Mouse (Mus musculus) heart, embryonic 10.5 days (tissue): ENCODE data around the gene Klrb1c. TPM values are rescaled to one million over a fixed set of nuclear protein-coding genes. Genes with fewer than 3 reads are reported as not detected.

Experiments used
- DNase-seq: peaks from one replicate; pipeline ENCODE4 v3.0.0-alpha.2; 2017; ENCODE audit warnings: low spot score
- H3K27ac ChIP-seq: fragments of 300-500 bp; sonication (generic); 2 replicates; pipeline ENCODE4 v1.5.1; 2016; ENCODE audit warnings: mild to moderate bottlenecking
- H3K27me3 ChIP-seq: fragments of 300-500 bp; sonication (generic); 2 replicates; pipeline ENCODE4 v1.6.1; 2016; ENCODE audit warnings: mild to moderate bottlenecking; ENCODE audit not compliant: poor library complexity, insufficient read depth, severe bottlenecking
- H3K36me3 ChIP-seq: fragments of 300-500 bp; sonication (generic); 2 replicates; pipeline ENCODE4 v1.6.1; 2016; ENCODE audit warnings: mild to moderate bottlenecking, moderate library complexity
- H3K4me1 ChIP-seq: fragments of 300-500 bp; sonication (generic); 2 replicates; pipeline ENCODE4 v1.6.1; 2016; ENCODE audit warnings: mild to moderate bottlenecking
- H3K4me3 ChIP-seq: fragments of 300-500 bp; sonication (generic); 2 replicates; pipeline ENCODE4 v1.5.1; 2016; ENCODE audit warnings: mild to moderate bottlenecking, moderate library complexity
- H3K9me3 ChIP-seq: fragments of 300-500 bp; sonication (generic); 2 replicates; pipeline ENCODE4 v1.6.1; 2016; ENCODE audit warnings: mild to moderate bottlenecking, moderate library complexity
- WGBS: fragments of 180-500 bp; shearing (Covaris S2); methylation state at CpG from one replicate; pipeline ENCODE4 v1.1.7; 2016; 5-methylcytosine and 5-hydroxymethylcytosine counted together
- polyA plus RNA-seq: library from polyadenylated mRNA; unstranded; fragments of >200 nt; fragmentation: Nextera tagmentation; extraction: Ambion mirVana; gene quantifications from 2 replicates; pipeline ENCODE4 v1.2.1, GENCODE M21; 2016

Klrb1c gene
- 0.08 TPM in 1 of 2 replicates, not detected in the other for polyA plus RNA-seq

GRCm38 (mm10) chr6:128789115-128789514 lies at the start of gene Klrb1c:
Gene Klrb1c (minus strand): TSS chr6:128789215.
- no peaks in the 10 kb centered on the region for H3K36me3 ChIP-seq
- no peak for DNase-seq
- no peaks in the 10 kb centered on the region for H3K9me3 ChIP-seq
- 84% methylated on average over 2 of the region's 2 CpGs for WGBS
- no peaks in the 10 kb centered on the region; the same call in 1 of the 2 replicates for H3K4me1 ChIP-seq
- H3K27ac ChIP-seq, result no peak within 1 kb of the TSS
- peaks cover 3% of the 10 kb centered on the region; the same call in 1 of the 2 replicates for H3K27me3 ChIP-seq
- H3K4me3 ChIP-seq, result no peak within 1 kb of the TSS

- WGBS, result 3% methylated on average over 14 of the region's 14 CpGs
- Histone ChIP-seq H3K27me3 (no peaks in the 10 kb centered on the region), H3K36me3 (no peaks in the 10 kb centered on the region), H3K27ac (peak overlapping the region; percentile 89), H3K4me1 (peaks cover 19% of the 10 kb centered on the region), H3K4me3 (peak overlapping the region; percentile 70), H3K9me3 (no peaks in the 10 kb centered on the region)
- DNase-seq, result peak; percentile 78
Measured at GRCm38 (mm10) chr6:128837454-128838341, 48.7 kb upstream of the Klrb1c start.

GRCm38 (mm10) chr6:128836955-128837334 lies 47.9 kb upstream of the Klrb1c start:
- peaks cover 15% of the 10 kb centered on the region for H3K4me1 ChIP-seq
- DNase-seq, result no peak
- no peaks in the 10 kb centered on the region for H3K9me3 ChIP-seq
- WGBS, result 83% methylated on average over 6 of the region's 6 CpGs
- H3K27ac ChIP-seq, result peak overlapping the region; percentile 89; the same call in 1 of the 2 replicates
- H3K27me3 ChIP-seq, result no peaks in the 10 kb centered on the region
- H3K4me3 ChIP-seq, result peak overlapping the region; percentile 70
- H3K36me3 ChIP-seq, result no peaks in the 10 kb centered on the region

- no peak overlapping the region for H3K27ac ChIP-seq
- peaks cover 10% of the 10 kb centered on the region; the same call in 1 of the 2 replicates for H3K4me1 ChIP-seq
- H3K27me3 ChIP-seq, result no peaks in the 10 kb centered on the region
- H3K36me3 ChIP-seq, result no peaks in the 10 kb centered on the region
- H3K4me3 ChIP-seq, result no peak overlapping the region
- H3K9me3 ChIP-seq, result no peaks in the 10 kb centered on the region
- no peak for DNase-seq
- WGBS, result 82% methylated on average over 8 of the region's 8 CpGs
Measured at GRCm38 (mm10) chr6:128836191-128836954, 47.4 kb upstream of the Klrb1c start.

GRCm38 (mm10) chr6:128835571-128835970 lies 46.6 kb upstream of the Klrb1c start:
- Histone ChIP-seq H3K4me3 (no peak overlapping the region), H3K27me3 (no peaks in the 10 kb centered on the region), H3K36me3 (no peaks in the 10 kb centered on the region), H3K27ac (no peak overlapping the region), H3K9me3 (no peaks in the 10 kb centered on the region), H3K4me1 (peaks cover 10% of the 10 kb centered on the region; the same call in 1 of the 2 replicates)
- WGBS, result 76% methylated on average over 4 of the region's 4 CpGs
- no peak for DNase-seq

- no peaks in the 10 kb centered on the region for H3K27me3 ChIP-seq
- no peaks in the 10 kb centered on the region for H3K9me3 ChIP-seq
- H3K4me1 ChIP-seq, result peaks cover 7% of the 10 kb centered on the region; the same call in 1 of the 2 replicates
- H3K36me3 ChIP-seq, result no peaks in the 10 kb centered on the region
- no peak overlapping the region for H3K27ac ChIP-seq
- DNase-seq, result no peak
- no peak overlapping the region for H3K4me3 ChIP-seq
- WGBS, result 80% methylated on average over 10 of the region's 10 CpGs
Measured at GRCm38 (mm10) chr6:128833046-128833445, 44.0 kb upstream of the Klrb1c start.

GRCm38 (mm10) chr6:128829837-128830236 lies 40.8 kb upstream of the Klrb1c start:
- Histone ChIP-seq H3K27ac (no peak overlapping the region), H3K9me3 (no peaks in the 10 kb centered on the region), H3K27me3 (no peaks in the 10 kb centered on the region), H3K4me1 (no peaks in the 10 kb centered on the region), H3K36me3 (no peaks in the 10 kb centered on the region), H3K4me3 (no peak overlapping the region)
- DNase-seq, result no peak
- WGBS, result 56% methylated on average over 4 of the region's 4 CpGs

- H3K4me1 ChIP-seq, result no peaks in the 10 kb centered on the region
- no peak overlapping the region for H3K4me3 ChIP-seq
- no peaks in the 10 kb centered on the region for H3K27me3 ChIP-seq
- H3K9me3 ChIP-seq, result no peaks in the 10 kb centered on the region
- no peak for DNase-seq
- H3K36me3 ChIP-seq, result no peaks in the 10 kb centered on the region
- WGBS, result 78% methylated on average over 3 of the region's 3 CpGs
- no peak overlapping the region for H3K27ac ChIP-seq
Measured at GRCm38 (mm10) chr6:128826781-128827180, 37.8 kb upstream of the Klrb1c start.

- Histone ChIP-seq H3K27me3 (no peaks in the 10 kb centered on the region), H3K4me1 (no peaks in the 10 kb centered on the region), H3K9me3 (no peaks in the 10 kb centered on the region), H3K36me3 (no peaks in the 10 kb centered on the region), H3K27ac (no peak within 1 kb of the TSS), H3K4me3 (no peak within 1 kb of the TSS)
- no peak for DNase-seq
- WGBS, result 81% methylated on average over 6 of the region's 6 CpGs
Measured at GRCm38 (mm10) chr6:128826132-128826531, 37.1 kb upstream of the Klrb1c start, which contains the start of the genes Gm44511 and Klrb1b. Gene Gm44511 (minus strand): TSS chr6:128826315. Gene Klrb1b (minus strand): TSS chr6:128826331.

- Histone ChIP-seq H3K36me3 (no peaks in the 10 kb centered on the region), H3K4me1 (no peaks in the 10 kb centered on the region), H3K27me3 (no peaks in the 10 kb centered on the region), H3K9me3 (no peaks in the 10 kb centered on the region), H3K4me3 (no peak overlapping the region), H3K27ac (no peak overlapping the region)
- DNase-seq, result no peak
- whole genome bisulfite sequencing, result 83% methylated on average over 4 of the region's 4 CpGs
Measured at GRCm38 (mm10) chr6:128818083-128818802, 29.2 kb upstream of the Klrb1c start.

- H3K27me3 ChIP-seq, result no peaks in the 10 kb centered on the region
- WGBS, result 84% methylated on average over 5 of the region's 5 CpGs
- H3K27ac ChIP-seq, result no peak overlapping the region
- peaks cover 3% of the 10 kb centered on the region; the same call in 1 of the 2 replicates for H3K9me3 ChIP-seq
- no peaks in the 10 kb centered on the region for H3K4me1 ChIP-seq
- no peak overlapping the region for H3K4me3 ChIP-seq
- DNase-seq, result no peak
- H3K36me3 ChIP-seq, result no peaks in the 10 kb centered on the region
Measured at GRCm38 (mm10) chr6:128808532-128808931, 19.5 kb upstream of the Klrb1c start.

- Histone ChIP-seq H3K4me3 (no peak overlapping the region), H3K36me3 (no peaks in the 10 kb centered on the region), H3K9me3 (peaks cover 3% of the 10 kb centered on the region; the same call in 1 of the 2 replicates), H3K27me3 (no peaks in the 10 kb centered on the region), H3K27ac (no peak overlapping the region), H3K4me1 (no peaks in the 10 kb centered on the region)
- DNase-seq, result no peak
- 65% methylated on average over 3 of the region's 3 CpGs for WGBS
Measured at GRCm38 (mm10) chr6:128807021-128807420, 18.0 kb upstream of the Klrb1c start.
